ENCODE assay signal across 9 mouse cellular contexts in genomic region chr11:103141944-103142255, GRCm38 (mm10). TPM values are rescaled to one million over a fixed set of nuclear protein-coding genes. Genes with fewer than 3 reads are reported as not detected.
DNase-seq lines count a peak whose midpoint lies in the region; ATAC-seq and TF ChIP-seq lines count a peak whose summit lies in the region.
"Had no signal": no experiment of that assay in that cellular context is flagged by ENCODE, and none has a peak within 500 bp of the region (broad histone marks: within the 10 kb centered on the region; RNA-seq: fewer than 3 reads in every experiment).

No protein-coding gene starts in this region.

- no peak for TF ChIP-seq POLR2A in heart, adult 2 months (IDR thresholded peaks at IDR 0.05; ENCODE audit: insufficient read depth, low read depth, low read length)
- no peak for TF ChIP-seq POLR2A in brain, embryonic 14.5 days (IDR thresholded peaks at IDR 0.05; ENCODE audit: borderline replicate concordance, extremely low read depth, insufficient read depth, insufficient read length, poor library complexity, severe bottlenecking)

- peak; percentile 18 to 43 for DNase-seq in heart, adult 2 months
- no peak for DNase-seq in heart, adult 9 months (ENCODE audit: low spot score in 2 of 2)
- DNase-seq in brain, embryonic 14.5 days (ENCODE audit: low read depth): peak; percentile 37
- no peak for DNase-seq in ovary, postnatal 14 days (ENCODE audit: low spot score)
- DNase-seq in cerebellum, adult 11 months: no peak
- DNase-seq in gastrocnemius, adult 18-20 months (ENCODE audit: low spot score): no peak

- TF ChIP-seq CTCF in heart, adult 2 months (IDR thresholded peaks at IDR 0.05): no peak
- no peak for TF ChIP-seq CTCF in brain, embryonic 14.5 days (IDR thresholded peaks at IDR 0.05; ENCODE audit: borderline replicate concordance, extremely low read depth, insufficient read depth, insufficient read length)

- H3K27me3 ChIP-seq in heart, adult 2 months (ENCODE audit: control insufficient read depth, insufficient read depth, low read length): no peaks in the 10 kb centered on the region
- no peaks in the 10 kb centered on the region for H3K27me3 ChIP-seq in hindbrain, embryonic 16.5 days (replicated peaks; ENCODE audit: control insufficient read depth, insufficient read depth, low read length)
- H3K27me3 ChIP-seq in liver, embryonic 16.5 days (ENCODE audit: control insufficient read depth, insufficient read depth, low read depth, low read length): no peaks in the 10 kb centered on the region
- H3K27me3 ChIP-seq: Patski had no signal

- TF ChIP-seq EP300 in heart, adult 2 months (IDR thresholded peaks at IDR 0.05; ENCODE audit: insufficient read depth, low read depth, low read length): 0 out of 2 replicates have a peak, but pooled peaks have one; percentile 6

- H3K4me1 ChIP-seq in heart, adult 2 months (ENCODE audit: control insufficient read depth, insufficient read depth, low read length): peaks cover 21% of the 10 kb centered on the region
- H3K4me1 ChIP-seq in hindbrain, embryonic 16.5 days (ENCODE audit: control insufficient read depth, insufficient read depth, low read depth, low read length): peaks cover 17% of the 10 kb centered on the region
- H3K4me1 ChIP-seq in liver, embryonic 16.5 days (ENCODE audit: control insufficient read depth, low read depth, low read length): peaks cover 23% of the 10 kb centered on the region

- H3K36me3 ChIP-seq in heart, adult 2 months (ENCODE audit: control insufficient read depth, insufficient read depth, low read length): no peaks in the 10 kb centered on the region
- H3K36me3 ChIP-seq in hindbrain, embryonic 16.5 days (ENCODE audit: control insufficient read depth, insufficient read depth, low read length): peaks cover 9% of the 10 kb centered on the region; the same call in 1 of the 2 replicates
- no peaks in the 10 kb centered on the region; the same call in 1 of the 2 replicates for H3K36me3 ChIP-seq in liver, embryonic 16.5 days (ENCODE audit: control insufficient read depth, insufficient read depth)

- intact Hi-C loops in heart, adult 2 months (cut with DNase I): no loop called here

- peak overlapping the region; percentile 72 for H3K27ac ChIP-seq in heart, adult 2 months
- H3K27ac ChIP-seq in hindbrain, embryonic 16.5 days (ENCODE audit: low read depth, low read length): peak overlapping the region; percentile 93
- peak overlapping the region; percentile 47 for H3K27ac ChIP-seq in liver, embryonic 16.5 days (ENCODE audit: low read length)

- H3K4me3 ChIP-seq in heart, adult 2 months: no peak overlapping the region
- no peak overlapping the region for H3K4me3 ChIP-seq in hindbrain, embryonic 16.5 days (ENCODE audit: low read length)
- no peak overlapping the region for H3K4me3 ChIP-seq in liver, embryonic 16.5 days (ENCODE audit: low read depth, low read length)

- WGBS in heart, adult 2 months: 13% methylated on average over 1 of the region's 1 CpGs
- WGBS in hindbrain, embryonic 16.5 days: 25% methylated on average over 1 of the region's 1 CpGs
- WGBS in liver, embryonic 16.5 days (ENCODE audit: insufficient replicate concordance): 67% methylated on average over 1 of the region's 1 CpGs

- no peak overlapping the region; the same call in 1 of the 2 replicates for H3K4me2 ChIP-seq in hindbrain, embryonic 16.5 days (ENCODE audit: low read length)
- no peak overlapping the region for H3K4me2 ChIP-seq in liver, embryonic 16.5 days (ENCODE audit: low read depth, low read length)

- no peaks in the 10 kb centered on the region for H3K9me3 ChIP-seq in hindbrain, embryonic 16.5 days (ENCODE audit: control insufficient read depth, low read length)
- H3K9me3 ChIP-seq in liver, embryonic 16.5 days (replicated peaks; ENCODE audit: control insufficient read depth, low read length): no peaks in the 10 kb centered on the region

- no peak for ATAC-seq in hindbrain, embryonic 16.5 days
- peak; percentile 16; the same call in 1 of the 2 replicates for ATAC-seq in liver, embryonic 16.5 days (ENCODE audit: low read depth)

- peak overlapping the region; percentile 21; the same call in 1 of the 2 replicates for H3K9ac ChIP-seq in heart, adult 2 months (ENCODE audit: low read depth, low read length)
- peak overlapping the region; percentile 25 for H3K9ac ChIP-seq in hindbrain, embryonic 16.5 days (ENCODE audit: low read depth, low read length)
- H3K9ac ChIP-seq in liver, embryonic 16.5 days (ENCODE audit: low read depth, low read length): no peak overlapping the region

- H3K79me2 ChIP-seq in heart, adult 2 months (replicated peaks; ENCODE audit: control insufficient read depth, insufficient read depth, low read length): no peaks in the 10 kb centered on the region

RNA-seq across cellular contexts. Expression of gene Hexim2, which starts 9.7 kb away (rescaled TPM):
- 1 to 10 TPM; 1.3 to 1.9 TPM for total RNA-seq in heart, adult 2 months (2021)
- 2.6 and 2.9 TPM in 2 replicates for polyA plus RNA-seq in heart, adult 2 months (2012; rRNA removed)
- 12.5 and 18.7 TPM in 2 replicates for polyA plus RNA-seq in brain, embryonic 14.5 days (2012; rRNA removed)
- 27.7 and 30.2 TPM in 2 replicates for polyA plus RNA-seq in hindbrain, embryonic 16.5 days (2015; fragmentation: Nextera tagmentation; extraction: Ambion mirVana)
- polyA plus RNA-seq in liver, embryonic 16.5 days (2015; fragmentation: Nextera tagmentation; extraction: Ambion mirVana): 5.2 and 5.7 TPM in 2 replicates
- 1 to 10 TPM; 3.3 to 4.4 TPM for total RNA-seq in gastrocnemius, adult 18-20 months (2021)

RNA-seq across cellular contexts. Expression of gene Hexim1, which starts 25.9 kb away (rescaled TPM):
- 10 to 100 TPM; 18.2 to 19.3 TPM for total RNA-seq in heart, adult 2 months (2021)
- 7.8 and 9.0 TPM in 2 replicates for polyA plus RNA-seq in heart, adult 2 months (2012; rRNA removed)
- 14.4 and 18.9 TPM in 2 replicates for polyA plus RNA-seq in brain, embryonic 14.5 days (2012; rRNA removed)
- polyA plus RNA-seq in hindbrain, embryonic 16.5 days (2015; fragmentation: Nextera tagmentation; extraction: Ambion mirVana): 4.1 and 4.7 TPM in 2 replicates
- polyA plus RNA-seq in liver, embryonic 16.5 days (2015; fragmentation: Nextera tagmentation; extraction: Ambion mirVana): 1.7 and 1.9 TPM in 2 replicates
- 10 to 100 TPM; 23.3 to 23.6 TPM for total RNA-seq in gastrocnemius, adult 18-20 months (2021)

RNA-seq across cellular contexts. Expression of gene Fmnl1, which starts 29.0 kb away (rescaled TPM):
- total RNA-seq in heart, adult 2 months (2021): 10 to 100 TPM; 12.1 to 14.5 TPM
- 12.8 and 14.2 TPM in 2 replicates for polyA plus RNA-seq in heart, adult 2 months (2012; rRNA removed)
- polyA plus RNA-seq in brain, embryonic 14.5 days (2012; rRNA removed): 16.1 and 28.6 TPM in 2 replicates
- polyA plus RNA-seq in hindbrain, embryonic 16.5 days (2015; fragmentation: Nextera tagmentation; extraction: Ambion mirVana): 7.6 and 8.6 TPM in 2 replicates
- polyA plus RNA-seq in liver, embryonic 16.5 days (2015; fragmentation: Nextera tagmentation; extraction: Ambion mirVana): 5.2 and 6.3 TPM in 2 replicates
- total RNA-seq in gastrocnemius, adult 18-20 months (2021): 1 to 10 TPM; 5.1 to 8.1 TPM

RNA-seq across cellular contexts. Expression of gene Acbd4, which starts 40.4 kb away (rescaled TPM):
- 10 to 100 TPM; 27.8 to 38.1 TPM for total RNA-seq in heart, adult 2 months (2021)
- 27.5 and 27.8 TPM in 2 replicates for polyA plus RNA-seq in heart, adult 2 months (2012; rRNA removed)
- 4.5 and 4.6 TPM in 2 replicates for polyA plus RNA-seq in brain, embryonic 14.5 days (2012; rRNA removed)
- polyA plus RNA-seq in hindbrain, embryonic 16.5 days (2015; fragmentation: Nextera tagmentation; extraction: Ambion mirVana): 14.2 and 16.4 TPM in 2 replicates
- polyA plus RNA-seq in liver, embryonic 16.5 days (2015; fragmentation: Nextera tagmentation; extraction: Ambion mirVana): 51.3 and 54.4 TPM in 2 replicates
- 10 to 100 TPM; 36.1 to 38.9 TPM for total RNA-seq in gastrocnemius, adult 18-20 months (2021)

RNA-seq across cellular contexts. Expression of gene Plcd3, which starts 40.4 kb away (rescaled TPM):
- 10 to 100 TPM; 13.7 to 14.0 TPM for total RNA-seq in heart, adult 2 months (2021)
- polyA plus RNA-seq in heart, adult 2 months (2012; rRNA removed): 20.6 and 22.3 TPM in 2 replicates
- 3.6 TPM in 2 replicates for polyA plus RNA-seq in brain, embryonic 14.5 days (2012; rRNA removed)
- polyA plus RNA-seq in hindbrain, embryonic 16.5 days (2015; fragmentation: Nextera tagmentation; extraction: Ambion mirVana): 4.7 and 4.9 TPM in 2 replicates
- polyA plus RNA-seq in liver, embryonic 16.5 days (2015; fragmentation: Nextera tagmentation; extraction: Ambion mirVana): 0.40 and 0.58 TPM in 2 replicates
- total RNA-seq in gastrocnemius, adult 18-20 months (2021): 1 to 10 TPM; 6.9 to 9.4 TPM

Comparison
In these comparisons a context has a peak if more than half of its experiments do, and no peak if none do; other contexts are left out.
1. DNase-seq: peak in heart, adult 2 months (2 of 2) and brain, embryonic 14.5 days (single experiment); none in heart, adult 9 months (0 of 2), ovary, postnatal 14 days (single experiment), cerebellum, adult 11 months (single experiment) and gastrocnemius, adult 18-20 months (single experiment).
2. Peak in every context shown above with its lines, with median percentiles within 50 percentile points of each other: H3K27ac ChIP-seq.